Mouse (Mus musculus): ENCODE results near the gene Gm13305. TPM values are rescaled to one million over a fixed set of nuclear protein-coding genes. Genes with fewer than 3 reads are reported as not detected.
"Not testable (repeated sequence)": the region's sequence is repeated elsewhere in the genome, so short reads cannot be mapped to it uniquely, and the experiment has no call there.

Gene Gm13305
- polyA plus RNA-seq (2016; fragmentation: Nextera tagmentation; extraction: Ambion mirVana) = 0.54 TPM in 1 of 2 replicates, not detected in the other

DNA sequence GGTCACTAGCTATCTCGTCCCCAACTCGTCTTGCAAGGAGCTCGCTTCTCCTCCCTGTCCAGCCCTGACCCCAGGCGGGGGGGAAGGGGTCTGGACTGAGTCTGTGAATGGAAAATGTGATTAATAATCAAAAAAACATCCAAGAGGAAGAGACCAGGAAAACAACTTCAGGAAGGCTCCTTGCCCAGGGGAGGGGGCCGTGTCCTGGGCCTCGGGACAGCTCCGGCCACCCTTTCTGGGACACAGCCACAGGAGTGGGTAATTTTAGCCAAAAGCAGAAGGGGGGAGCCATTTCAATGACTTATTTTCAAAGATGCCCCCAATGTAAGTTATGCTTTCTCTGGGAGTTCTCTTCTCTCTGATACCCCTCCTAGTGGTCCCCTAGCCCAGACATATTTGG lies at the start of gene Gm13305:
Gene Gm13305 (minus strand): TSS at position 101 of the 400 bp plus-strand sequence.
- H3K36me3 ChIP-seq; ATAC-seq (ENCODE audit: low FRiP score, low read depth); H3K4me2 ChIP-seq (replicated peaks); H3K9me3 ChIP-seq; H3K27me3 ChIP-seq; H3K27ac ChIP-seq (replicated peaks); H3K4me3 ChIP-seq; H3K9ac ChIP-seq (replicated peaks); H3K4me1 ChIP-seq: not testable (repeated sequence)
- WGBS = no CpG with 5 or more reads among the region's 7 CpGs

GRCm38 (mm10) chr4:42184980-42185372 lies 16.6 kb upstream of the Gm13305 start:
- not testable (repeated sequence) for H3K9ac ChIP-seq (replicated peaks)
- peak; percentile 65 for ATAC-seq (ENCODE audit: low FRiP score, low read depth)
- no CpG with 5 or more reads among the region's 25 CpGs for WGBS

GRCm38 (mm10) chr4:42184324-42184979 lies 16.0 kb upstream of the Gm13305 start:
- not testable (repeated sequence) for H3K4me3 ChIP-seq; H3K27ac ChIP-seq (replicated peaks); H3K4me2 ChIP-seq (replicated peaks); H3K4me1 ChIP-seq; H3K9ac ChIP-seq (replicated peaks); H3K36me3 ChIP-seq; H3K9me3 ChIP-seq; H3K27me3 ChIP-seq
- ATAC-seq (ENCODE audit: low FRiP score, low read depth) = peak; percentile 53
- no CpG with 5 or more reads among the region's 58 CpGs for WGBS

More at GRCm38 (mm10) chr4:42184980-42185372, 16.6 kb upstream of the Gm13305 start:
- H3K4me1 ChIP-seq; H3K36me3 ChIP-seq; H3K27me3 ChIP-seq; H3K4me2 ChIP-seq (replicated peaks); H3K27ac ChIP-seq (replicated peaks); H3K4me3 ChIP-seq; H3K9me3 ChIP-seq: not testable (repeated sequence)

- WGBS = no CpG with 5 or more reads among the region's 31 CpGs
- peak; percentile 79 for ATAC-seq (ENCODE audit: low FRiP score, low read depth)
- not testable (repeated sequence) for H3K4me1 ChIP-seq; H3K9me3 ChIP-seq; H3K4me2 ChIP-seq (replicated peaks); H3K4me3 ChIP-seq; H3K9ac ChIP-seq (replicated peaks); H3K27ac ChIP-seq (replicated peaks); H3K36me3 ChIP-seq; H3K27me3 ChIP-seq
These were observed 15.1 kb upstream of the Gm13305 start for GRCm38 (mm10) chr4:42183234-42184197.

- H3K9ac ChIP-seq (replicated peaks); H3K27me3 ChIP-seq; ATAC-seq (ENCODE audit: low FRiP score, low read depth); H3K4me2 ChIP-seq (replicated peaks); H3K4me3 ChIP-seq; H3K9me3 ChIP-seq; H3K36me3 ChIP-seq; H3K27ac ChIP-seq (replicated peaks); H3K4me1 ChIP-seq: not testable (repeated sequence)
- no CpG with 5 or more reads among the region's 4 CpGs for WGBS
These were observed 9.8 kb upstream of the Gm13305 start for GRCm38 (mm10) chr4:42178243-42178642.

DNA sequence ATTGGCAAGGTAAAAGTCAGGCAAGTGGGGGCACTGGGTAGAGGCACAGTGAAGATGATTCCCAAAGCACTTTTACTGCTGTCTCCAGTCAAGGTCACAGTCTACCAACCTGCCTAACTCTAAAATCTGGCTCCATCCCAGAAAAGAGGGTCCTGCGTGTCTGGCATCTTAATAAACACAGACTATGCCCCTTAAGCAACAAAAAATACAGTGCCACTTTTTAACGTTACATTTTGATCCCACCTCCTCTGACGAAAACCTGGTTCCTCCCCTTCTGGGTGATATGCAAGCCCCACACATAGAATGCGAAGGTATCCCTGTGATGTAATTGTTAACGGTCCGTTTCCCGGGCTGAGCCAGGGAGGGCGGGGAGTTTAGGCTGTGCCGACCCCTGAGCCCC lies 15.3 kb downstream of the Gm13305 start, which contains the start of gene Gm13306:
Gene Gm13306 (plus strand): TSS at position 301 of the 400 bp plus-strand sequence.
- H3K4me2 ChIP-seq (replicated peaks); ATAC-seq (ENCODE audit: low FRiP score, low read depth): not testable (repeated sequence)

GRCm38 (mm10) chr4:42114517-42114916 lies 53.9 kb downstream of the Gm13305 start, which contains the start of gene Gm13304:
TSS of gene Gm13304 (plus strand) at chr4:42114817.
- H3K27me3 ChIP-seq; H3K9me3 ChIP-seq; H3K4me1 ChIP-seq; H3K27ac ChIP-seq (replicated peaks); H3K4me2 ChIP-seq (replicated peaks); H3K4me3 ChIP-seq; ATAC-seq (ENCODE audit: low FRiP score, low read depth); H3K9ac ChIP-seq (replicated peaks); H3K36me3 ChIP-seq: not testable (repeated sequence)
- WGBS = no CpG with 5 or more reads among the region's 5 CpGs

More for the DNA sequence above, 15.3 kb downstream of the Gm13305 start, which contains the start of gene Gm13306:
- no CpG with 5 or more reads among the region's 9 CpGs for WGBS
- H3K27me3 ChIP-seq; H3K27ac ChIP-seq (replicated peaks); H3K36me3 ChIP-seq; H3K9ac ChIP-seq (replicated peaks); H3K9me3 ChIP-seq; H3K4me3 ChIP-seq; H3K4me1 ChIP-seq: not testable (repeated sequence)

Other genes with a start within 250 kb of the Gm13305 start
- gene Gm20878, start 227.0 kb downstream of the Gm13305 start, polyA plus RNA-seq (2016; fragmentation: Nextera tagmentation; extraction: Ambion mirVana) = 4.7 and 4.9 TPM in 2 replicates
- gene Fam205a4, start 202.5 kb downstream of the Gm13305 start, polyA plus RNA-seq (2016; fragmentation: Nextera tagmentation; extraction: Ambion mirVana) = 0.17 TPM in 1 of 2 replicates, not detected in the other
- gene Gm21093, start 133.9 kb downstream of the Gm13305 start, polyA plus RNA-seq (2016; fragmentation: Nextera tagmentation; extraction: Ambion mirVana) = 0.16 and 0.55 TPM in 2 replicates
- gene Gm3893, start 77.4 kb downstream of the Gm13305 start, polyA plus RNA-seq (2016; fragmentation: Nextera tagmentation; extraction: Ambion mirVana) = not detected in 2 replicates
- not detected in 2 replicates for gene Gm13304, start 53.8 kb downstream of the Gm13305 start, polyA plus RNA-seq (2016; fragmentation: Nextera tagmentation; extraction: Ambion mirVana)
- gene Gm13306, start 15.2 kb downstream of the Gm13305 start, polyA plus RNA-seq (2016; fragmentation: Nextera tagmentation; extraction: Ambion mirVana) = not detected in 2 replicates
- gene Gm10600, start 72.0 kb upstream of the Gm13305 start, polyA plus RNA-seq (2016; fragmentation: Nextera tagmentation; extraction: Ambion mirVana) = not detected in 2 replicates
- not detected in 2 replicates for gene Ccl21b, start 87.2 kb upstream of the Gm13305 start, polyA plus RNA-seq (2016; fragmentation: Nextera tagmentation; extraction: Ambion mirVana)
- gene Gm21953, start 125.7 kb upstream of the Gm13305 start, polyA plus RNA-seq (2016; fragmentation: Nextera tagmentation; extraction: Ambion mirVana) = not detected in 2 replicates
- gene Fam205a3, start 149.7 kb upstream of the Gm13305 start, polyA plus RNA-seq (2016; fragmentation: Nextera tagmentation; extraction: Ambion mirVana) = not detected in 2 replicates